Mouse (Mus musculus): Measurements from ENCODE around the gene Prrg3. TPM values are rescaled to one million over a fixed set of nuclear protein-coding genes. Genes with fewer than 3 reads are reported as not detected.

The Prrg3 gene
- polyA plus RNA-seq, 1 experiment from 2014 or later: 7.1 TPM

- Histone ChIP-seq H3K4me1 (no peaks in the 10 kb centered on the region), H3K4me3 (no peak within 1 kb of the TSS), H3K9me3 (no peaks in the 10 kb centered on the region), H3K27ac (no peak within 1 kb of the TSS), H3K36me3 (replicated peaks) (no peaks in the 10 kb centered on the region), H3K27me3 (ENCODE audit: poor library complexity, severe bottlenecking) (peaks cover 22% of the 10 kb centered on the region)
- WGBS: 87% methylated on average over 3 of the region's 3 CpGs
- DNase-seq (ENCODE audit: extremely low spot score, low spot score): no peak
Measured at GRCm38 (mm10) chrX:71991549-71991948, 29.1 kb downstream of the Prrg3 start, which contains the start of gene Cnga2. Gene Cnga2, plus strand, starts transcription at chrX:71991849.

- H3K27me3 ChIP-seq (ENCODE audit: poor library complexity, severe bottlenecking): peaks cover 21% of the 10 kb centered on the region
- H3K9me3 ChIP-seq: no peaks in the 10 kb centered on the region
- no peak overlapping the region for H3K27ac ChIP-seq
- H3K4me3 ChIP-seq: no peak overlapping the region
- no peaks in the 10 kb centered on the region for H3K36me3 ChIP-seq (replicated peaks)
- no peak for DNase-seq (ENCODE audit: extremely low spot score, low spot score)
- H3K4me1 ChIP-seq: no peaks in the 10 kb centered on the region
- WGBS: 77% methylated on average over 1 of the region's 1 CpGs
Measured at GRCm38 (mm10) chrX:71995972-71996371, 33.5 kb downstream of the Prrg3 start.

- H3K27me3 ChIP-seq (ENCODE audit: poor library complexity, severe bottlenecking): no peaks in the 10 kb centered on the region
- H3K4me3 ChIP-seq: no peak overlapping the region
- no peak for DNase-seq (ENCODE audit: extremely low spot score, low spot score)
- no peaks in the 10 kb centered on the region for H3K36me3 ChIP-seq (replicated peaks)
- H3K27ac ChIP-seq: no peak overlapping the region
- no peaks in the 10 kb centered on the region for H3K4me1 ChIP-seq
- no peaks in the 10 kb centered on the region for H3K9me3 ChIP-seq
Measured at GRCm38 (mm10) chrX:72009930-72010329, 47.5 kb downstream of the Prrg3 start.

- no peak for DNase-seq (ENCODE audit: extremely low spot score, low spot score)
- Histone ChIP-seq H3K9me3 (no peaks in the 10 kb centered on the region), H3K27me3 (ENCODE audit: poor library complexity, severe bottlenecking) (no peaks in the 10 kb centered on the region), H3K4me3 (no peak overlapping the region), H3K36me3 (replicated peaks) (no peaks in the 10 kb centered on the region), H3K27ac (no peak overlapping the region), H3K4me1 (no peaks in the 10 kb centered on the region)
- WGBS: 74% methylated on average over 9 of the region's 9 CpGs
Measured at GRCm38 (mm10) chrX:72012236-72012635, 49.8 kb downstream of the Prrg3 start.

- Histone ChIP-seq H3K36me3 (replicated peaks) (no peaks in the 10 kb centered on the region), H3K27ac (no peak overlapping the region), H3K4me1 (no peaks in the 10 kb centered on the region), H3K27me3 (ENCODE audit: poor library complexity, severe bottlenecking) (no peaks in the 10 kb centered on the region), H3K9me3 (no peaks in the 10 kb centered on the region), H3K4me3 (no peak overlapping the region)
- peak; percentile 18 for DNase-seq (ENCODE audit: extremely low spot score, low spot score)
- 32% methylated on average over 3 of the region's 3 CpGs for WGBS
Measured at GRCm38 (mm10) chrX:72012804-72013203, 50.4 kb downstream of the Prrg3 start.

- WGBS: 85% methylated on average over 1 of the region's 1 CpGs
- no peaks in the 10 kb centered on the region for H3K9me3 ChIP-seq
- peaks cover 4% of the 10 kb centered on the region; the same call in 1 of the 2 replicates for H3K27me3 ChIP-seq (ENCODE audit: poor library complexity, severe bottlenecking)
- DNase-seq (ENCODE audit: extremely low spot score, low spot score): no peak
- H3K36me3 ChIP-seq (replicated peaks): no peaks in the 10 kb centered on the region
- H3K4me3 ChIP-seq: no peak overlapping the region
- H3K4me1 ChIP-seq: no peaks in the 10 kb centered on the region
- H3K27ac ChIP-seq: no peak overlapping the region
Measured at GRCm38 (mm10) chrX:72022241-72022640, 59.8 kb downstream of the Prrg3 start.

Other genes with a start within 250 kb of the Prrg3 start
- 44.9 and 52.9 TPM in 2 replicates for gene Vma21, start 146.7 kb upstream of the Prrg3 start, polyA plus RNA-seq (2016; fragmentation: Nextera tagmentation; extraction: Ambion mirVana)
- gene Gm1141, start 41.6 kb upstream of the Prrg3 start, polyA plus RNA-seq (2016; fragmentation: Nextera tagmentation; extraction: Ambion mirVana): 0.26 TPM in 1 of 2 replicates, not detected in the other
- gene Fate1, start 10.4 kb downstream of the Prrg3 start, polyA plus RNA-seq (2016; fragmentation: Nextera tagmentation; extraction: Ambion mirVana): not detected in 2 replicates
- 0.07 and 0.10 TPM in 2 replicates for gene Cnga2, start 29.2 kb downstream of the Prrg3 start, polyA plus RNA-seq (2016; fragmentation: Nextera tagmentation; extraction: Ambion mirVana)